Mouse (Mus musculus) lung, postnatal 0 days (tissue): ENCODE results near the gene Kpna6. TPM values are rescaled to one million over a fixed set of nuclear protein-coding genes. Genes with fewer than 3 reads are reported as not detected.
A peak's percentile ranks its signal among the peaks of the same experiment; 100 is the strongest.

Source experiments
- ATAC-seq: fragments of 200-750 bp; cut with Nextera tagmentation; 2 replicates; pipeline ENCODE4 v1.8.0; 2017; ENCODE audit warnings: moderate library complexity
- DNase-seq: peaks from one replicate; pipeline ENCODE4 v3.0.0-alpha.2; 2016; ENCODE audit warnings: low spot score
- H3K27ac ChIP-seq: fragments of 300-500 bp; sonication (generic); 2 replicates; pipeline ENCODE4 v1.5.1; 2014; ENCODE audit warnings: antibody characterized with exemption, mild to moderate bottlenecking, low read length, mixed read lengths
- H3K27me3 ChIP-seq: fragments of 300-500 bp; sonication (generic); replicated peaks from 2 replicates; pipeline ENCODE4 v1.6.1; 2014; ENCODE audit warnings: low read length, mixed read lengths; ENCODE audit not compliant: insufficient read depth
- H3K36me3 ChIP-seq: fragments of 300-500 bp; sonication (generic); 2 replicates; pipeline ENCODE4 v1.6.1; 2014; ENCODE audit warnings: low read length, mixed read lengths; ENCODE audit not compliant: insufficient read depth
- H3K4me1 ChIP-seq: fragments of 300-500 bp; sonication (generic); 2 replicates; pipeline ENCODE4 v1.6.1; 2014; ENCODE audit warnings: antibody characterized with exemption, low read depth, low read length, mixed read lengths; ENCODE audit not compliant: insufficient read depth
- H3K4me2 ChIP-seq: fragments of 300-500 bp; sonication (generic); replicated peaks from 2 replicates; pipeline ENCODE4 v1.6.1; 2014; ENCODE audit warnings: low read depth, mild to moderate bottlenecking, low read length, moderate library complexity, mixed read lengths
- H3K4me3 ChIP-seq: fragments of 300-500 bp; sonication (generic); 2 replicates; pipeline ENCODE4 v1.5.1; 2014; ENCODE audit warnings: low read depth, low read length
- H3K9ac ChIP-seq: fragments of 300-500 bp; sonication (generic); replicated peaks from 2 replicates; pipeline ENCODE4 v1.6.1; 2014; ENCODE audit warnings: low read depth, mild to moderate bottlenecking
- H3K9me3 ChIP-seq: fragments of 300-500 bp; sonication (generic); 2 replicates; pipeline ENCODE4 v1.6.1; 2016; ENCODE audit warnings: low read length, mixed read lengths
- CTCF ChIP-seq: IDR thresholded peaks from 2 replicates; pipeline ENCODE4 v1.5.1; 2016; ENCODE audit warnings: antibody characterized with exemption, mild to moderate bottlenecking
- EP300 ChIP-seq: IDR thresholded peaks from 2 replicates; pipeline ENCODE4 v1.6.1; 2016; ENCODE audit warnings: antibody characterized with exemption, mild to moderate bottlenecking, control low read depth
- WGBS: fragments of 180-500 bp; shearing (Covaris S2); extraction: QIAGEN DNeasy Blood & Tissue Kit; methylation state at CpG from one replicate; pipeline ENCODE4 v1.1.7; 2014; 5-methylcytosine and 5-hydroxymethylcytosine counted together
- polyA plus RNA-seq: library from polyadenylated mRNA; unstranded; fragments of >200 nt; fragmentation: Nextera tagmentation; extraction: Ambion mirVana; gene quantifications from 2 replicates; pipeline ENCODE4 v1.2.1, GENCODE M21; 2015

The Kpna6 gene
- polyA plus RNA-seq, 1 experiment from 2014 or later, result 6.6 TPM

DNA sequence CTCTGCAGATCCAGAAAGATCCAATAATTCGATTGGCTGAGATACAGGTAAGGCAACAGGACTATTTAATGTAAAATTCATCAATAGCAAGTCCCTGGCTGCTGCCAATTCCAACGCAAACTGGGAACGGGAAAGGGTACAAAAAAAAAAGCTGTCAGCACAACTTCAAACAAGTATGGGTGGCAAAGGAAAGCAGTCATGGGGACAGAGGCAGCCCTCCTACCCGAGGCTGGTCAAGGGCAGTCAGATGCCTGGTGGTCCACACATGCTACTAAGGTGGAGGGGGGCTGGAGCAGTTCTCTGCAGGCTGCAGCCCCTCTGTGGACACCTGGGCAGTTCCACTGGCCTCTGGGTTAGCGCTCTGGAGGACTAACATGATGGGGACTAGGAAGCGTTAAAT, 46.5 kb downstream of the Kpna6 start:
- TF ChIP-seq CTCF (no peak), EP300 (no peak)

DNA sequence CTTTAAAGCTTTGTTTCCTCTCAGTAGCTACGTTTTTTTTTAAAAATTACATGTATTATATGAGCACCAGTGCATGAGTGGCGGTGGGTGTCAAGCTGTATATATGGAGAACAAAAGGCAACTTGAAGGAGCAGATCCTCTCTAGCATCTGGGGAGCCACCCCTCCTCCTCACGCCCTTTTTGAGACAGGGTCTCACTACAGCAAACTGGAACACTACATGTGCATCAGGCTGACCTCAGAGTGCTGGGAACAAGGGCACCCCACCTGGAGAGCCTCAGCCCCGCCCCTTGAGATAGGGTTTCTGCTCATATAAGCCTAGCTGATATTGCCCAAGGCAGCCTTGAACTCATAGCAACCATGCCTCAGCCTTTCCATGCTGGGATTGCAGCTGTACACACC, 47.1 kb downstream of the Kpna6 start:
- H3K9ac ChIP-seq, result no peak overlapping the region
- no peak overlapping the region for H3K4me3 ChIP-seq
- no peak overlapping the region; the same call in 1 of the 2 replicates for H3K4me2 ChIP-seq
- H3K4me1 ChIP-seq, result peaks cover 24% of the 10 kb centered on the region
- ATAC-seq (no peak), DNase-seq (no peak)
- H3K27ac ChIP-seq, result no peak overlapping the region
- no peaks in the 10 kb centered on the region for H3K27me3 ChIP-seq
- WGBS, result 50% methylated on average over 4 of the region's 4 CpGs
- H3K9me3 ChIP-seq, result no peaks in the 10 kb centered on the region
- TF ChIP-seq CTCF (no peak), EP300 (no peak)
- H3K36me3 ChIP-seq, result peaks cover 19% of the 10 kb centered on the region

More for the DNA sequence above, 46.5 kb downstream of the Kpna6 start:
- ATAC-seq (no peak), DNase-seq (no peak)
- no peak overlapping the region for H3K4me2 ChIP-seq
- H3K36me3 ChIP-seq, result peaks cover 19% of the 10 kb centered on the region
- H3K9ac ChIP-seq, result no peak overlapping the region
- H3K9me3 ChIP-seq, result no peaks in the 10 kb centered on the region
- H3K4me1 ChIP-seq, result peaks cover 24% of the 10 kb centered on the region
- no peak overlapping the region for H3K4me3 ChIP-seq
- H3K27me3 ChIP-seq, result no peaks in the 10 kb centered on the region
- 69% methylated on average over 6 of the region's 6 CpGs for WGBS
- no peak overlapping the region for H3K27ac ChIP-seq

GRCm38 (mm10) chr4:129625029-129625370, 47.6 kb downstream of the Kpna6 start:
- TF ChIP-seq CTCF, result no peak
- no peak for TF ChIP-seq EP300
- 6% methylated on average over 6 of the region's 6 CpGs for WGBS
- Histone ChIP-seq H3K9me3 (no peaks in the 10 kb centered on the region), H3K36me3 (peaks cover 19% of the 10 kb centered on the region), H3K27me3 (no peaks in the 10 kb centered on the region), H3K4me2 (peak overlapping the region; percentile 76), H3K27ac (peak overlapping the region; percentile 92), H3K4me3 (peak overlapping the region; percentile 60), H3K4me1 (peaks cover 24% of the 10 kb centered on the region), H3K9ac (no peak overlapping the region; the same call in 1 of the 2 replicates)
- DNase-seq (peak; percentile 67), ATAC-seq (peak; percentile 26)

GRCm38 (mm10) chr4:129624281-129625028, 48.1 kb downstream of the Kpna6 start:
- peak; percentile 94 for ATAC-seq
- Histone ChIP-seq H3K27ac (peak overlapping the region; percentile 92), H3K27me3 (no peaks in the 10 kb centered on the region), H3K4me1 (peaks cover 24% of the 10 kb centered on the region), H3K4me2 (peak overlapping the region; percentile 76), H3K9ac (peak overlapping the region; percentile 71; the same call in 1 of the 2 replicates), H3K9me3 (no peaks in the 10 kb centered on the region), H3K36me3 (peaks cover 16% of the 10 kb centered on the region), H3K4me3 (peak overlapping the region; percentile 60)
- 1% methylated on average over 18 of the region's 18 CpGs for WGBS
- peak; percentile 97 for DNase-seq
- TF ChIP-seq CTCF (0 out of 2 replicates have a peak, but pooled peaks have one; percentile 9), EP300 (no peak)

DNA sequence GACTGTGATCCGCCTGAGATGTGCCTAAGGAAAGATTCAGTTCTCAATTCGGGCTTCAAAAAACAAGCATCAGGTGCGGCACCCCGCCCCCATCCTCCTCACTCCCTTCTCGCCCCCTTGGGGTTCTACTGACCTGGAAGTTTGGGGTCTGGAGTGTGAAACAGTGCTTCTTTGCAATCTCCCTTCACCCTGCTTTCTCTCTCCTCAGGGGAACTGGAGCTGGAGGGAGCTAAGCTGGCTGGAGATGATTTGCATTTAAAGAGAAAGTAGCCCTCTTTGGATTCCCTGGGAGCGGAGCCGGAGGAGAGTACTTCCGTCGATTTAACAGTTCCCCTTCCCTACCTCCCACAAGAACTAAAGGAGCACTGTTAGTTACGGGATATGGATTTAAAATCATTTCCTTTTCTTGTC, 48.9 kb downstream of the Kpna6 start, which contains the start of gene Ccdc28b:
Gene Ccdc28b (minus strand): TSS at position 267 of the 411 bp plus-strand sequence.
- ATAC-seq (peak; percentile 36), DNase-seq (peak; percentile 82)
- WGBS, result under 1% methylated on average over 10 of the region's 10 CpGs
- Histone ChIP-seq H3K27ac (peak within 1 kb of the TSS; percentile 92), H3K4me3 (peak within 1 kb of the TSS; percentile 60), H3K36me3 (peaks cover 8% of the 10 kb centered on the region), H3K4me1 (peaks cover 24% of the 10 kb centered on the region), H3K4me2 (peak within 1 kb of the TSS; percentile 76), H3K9ac (peak within 1 kb of the TSS; percentile 71), H3K27me3 (no peaks in the 10 kb centered on the region), H3K9me3 (no peaks in the 10 kb centered on the region)
- TF ChIP-seq CTCF (no peak), EP300 (no peak)

DNA sequence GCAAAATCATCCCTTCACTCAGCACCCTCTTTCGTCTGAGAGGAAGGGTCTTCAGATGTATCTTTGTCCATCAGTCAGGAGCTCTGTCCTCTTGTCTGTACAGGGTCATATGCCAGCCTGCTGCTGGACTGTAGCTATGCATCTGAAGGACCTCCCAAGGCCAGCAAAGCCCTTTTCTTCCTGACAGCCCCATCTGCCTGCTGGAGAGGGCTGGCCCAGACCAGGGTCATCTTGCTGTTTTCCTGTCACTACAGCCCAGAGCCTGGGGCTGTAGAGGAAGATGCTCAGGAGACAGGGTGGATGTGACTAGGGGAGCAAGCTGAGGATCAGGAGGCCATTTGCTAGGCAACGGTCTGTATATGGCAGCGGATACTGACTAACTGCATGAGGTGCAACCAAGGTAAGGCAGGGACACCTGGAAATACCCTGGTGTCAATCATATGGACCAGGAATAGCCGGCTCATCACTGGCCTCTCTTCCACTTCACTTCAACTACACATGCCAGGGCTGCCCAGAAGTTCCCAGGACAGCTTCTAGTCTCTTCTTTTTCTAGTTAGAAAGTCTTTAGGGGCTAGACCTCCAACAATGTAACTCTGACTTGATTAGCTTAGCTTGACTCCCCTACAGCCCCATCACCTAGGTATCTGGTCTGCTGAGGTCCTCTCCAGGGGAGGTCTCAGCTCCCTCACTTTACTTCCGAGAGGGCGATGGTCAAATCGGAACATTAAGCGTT, 49.6 kb downstream of the Kpna6 start:
- ATAC-seq (no peak), DNase-seq (no peak)
- H3K36me3 ChIP-seq, result peaks cover 5% of the 10 kb centered on the region; the same call in 1 of the 2 replicates
- no peak for TF ChIP-seq EP300
- no peak for TF ChIP-seq CTCF
- peak overlapping the region; percentile 60 for H3K4me3 ChIP-seq
- H3K9ac ChIP-seq, result peak overlapping the region; percentile 71
- H3K9me3 ChIP-seq, result no peaks in the 10 kb centered on the region
- peak overlapping the region; percentile 92 for H3K27ac ChIP-seq
- 21% methylated on average over 8 of the region's 8 CpGs for WGBS
- H3K4me1 ChIP-seq, result peaks cover 24% of the 10 kb centered on the region
- H3K4me2 ChIP-seq, result peak overlapping the region; percentile 76
- H3K27me3 ChIP-seq, result no peaks in the 10 kb centered on the region
